Mouse (Mus musculus): ENCODE results near the gene H2-K1. TPM values are rescaled to one million over a fixed set of nuclear protein-coding genes. Genes with fewer than 3 reads are reported as not detected.
"Not testable (repeated sequence)": the region's sequence is repeated elsewhere in the genome, so short reads cannot be mapped to it uniquely, and the experiment has no call there.

H2-K1 gene
- total RNA-seq, 1 experiment from 2014 or later, result 321 TPM

GRCm38 (mm10) chr17:34026917-34027655 is 26.9 kb upstream of the H2-K1 start:
- DNase-seq, result peak; percentile 43

GRCm38 (mm10) chr17:34026221-34026620 is 26.1 kb upstream of the H2-K1 start:
- DNase-seq, result no peak

- peak; percentile 6 for DNase-seq
Measured at GRCm38 (mm10) chr17:34025756-34026151, 25.6 kb upstream of the H2-K1 start.

GRCm38 (mm10) chr17:34024861-34025755 is 25.0 kb upstream of the H2-K1 start:
- peak; percentile 61 for DNase-seq

GRCm38 (mm10) chr17:34024317-34024821 is 24.2 kb upstream of the H2-K1 start, which contains the start of gene Ring1:
Ring1 (minus strand) TSS chr17:34024680.
- peak; percentile 91 for DNase-seq

- no peak for DNase-seq
Measured at GRCm38 (mm10) chr17:34023678-34024077, 23.5 kb upstream of the H2-K1 start.

GRCm38 (mm10) chr17:34022987-34023386 is 22.8 kb upstream of the H2-K1 start:
- peak; percentile 4 for DNase-seq

- no peak for DNase-seq
Measured at GRCm38 (mm10) chr17:34022414-34022783, 22.3 kb upstream of the H2-K1 start.

- DNase-seq, result peak; percentile 6
Measured at GRCm38 (mm10) chr17:34021539-34022413, 21.6 kb upstream of the H2-K1 start.

GRCm38 (mm10) chr17:34013436-34013835 is 13.3 kb upstream of the H2-K1 start:
- no peak for DNase-seq

GRCm38 (mm10) chr17:34010156-34010555 is 10.0 kb upstream of the H2-K1 start:
- DNase-seq, result no peak

GRCm38 (mm10) chr17:34006570-34006969 is 6.4 kb upstream of the H2-K1 start:
- no peak for DNase-seq

- DNase-seq, result peak; percentile 45
Measured at GRCm38 (mm10) chr17:34003426-34003825, 3.3 kb upstream of the H2-K1 start.

- not testable (repeated sequence) for DNase-seq
Measured at GRCm38 (mm10) chr17:34000796-34001195, 649 bp upstream of the H2-K1 start.

GRCm38 (mm10) chr17:33999341-34000149 is 602 bp downstream of the H2-K1 start:
- peak; percentile 37 for DNase-seq

GRCm38 (mm10) chr17:33998697-33999096 is 1.4 kb downstream of the H2-K1 start:
- not testable (repeated sequence) for DNase-seq

- DNase-seq, result not testable (repeated sequence)
Measured at GRCm38 (mm10) chr17:33997025-33997424, 3.1 kb downstream of the H2-K1 start.

- DNase-seq, result no peak
Measured at GRCm38 (mm10) chr17:33995651-33996050, 4.5 kb downstream of the H2-K1 start.

GRCm38 (mm10) chr17:33994959-33995358 is 5.2 kb downstream of the H2-K1 start:
- no peak for DNase-seq

- peak; percentile 50 for DNase-seq
Measured at GRCm38 (mm10) chr17:33991788-33992664, 8.1 kb downstream of the H2-K1 start.

Data from adrenal gland, postnatal 25 days (tissue).